Mouse (Mus musculus): ENCODE results near the gene Ehd1.
"Not testable (repeated sequence)": the region's sequence is repeated elsewhere in the genome, so short reads cannot be mapped to it uniquely, and the experiment has no call there.

Gene Ehd1

DNA sequence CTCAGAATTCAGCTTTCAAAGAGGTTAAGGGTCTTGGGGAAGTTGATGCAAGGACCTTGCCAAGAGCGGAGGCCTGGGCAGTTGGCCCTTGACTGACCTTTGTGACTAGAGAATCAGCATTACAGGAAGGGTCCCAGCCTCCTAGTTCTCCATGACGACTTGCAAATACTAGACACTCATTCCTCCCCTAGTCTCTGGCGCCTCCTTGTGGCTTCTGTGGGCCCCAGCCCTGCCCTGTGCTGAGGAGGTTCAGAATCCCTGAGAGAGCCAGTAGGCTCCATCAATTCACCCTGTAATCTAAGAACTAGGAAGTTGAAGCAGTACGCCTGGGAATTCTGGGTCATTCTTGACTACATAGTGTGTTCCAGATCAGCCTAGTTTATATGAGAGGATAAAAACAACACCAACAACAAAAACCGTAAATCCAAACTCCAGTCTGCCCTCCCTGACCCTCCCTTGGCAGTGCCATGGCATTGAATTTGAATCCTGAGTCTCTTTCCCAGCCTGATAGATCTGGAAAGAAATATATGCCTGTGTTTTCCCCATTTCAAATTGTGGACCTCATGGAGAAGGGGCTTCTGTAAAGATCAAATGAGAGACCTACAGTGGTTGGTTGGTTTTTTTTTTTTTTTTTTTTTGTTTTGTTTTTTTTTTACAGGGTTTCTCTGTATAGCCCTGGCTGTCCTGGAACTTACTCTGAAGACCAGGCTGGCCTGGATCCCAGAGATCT, 28.4 kb downstream of the Ehd1 start:
- peak; percentile 87 for DNase-seq

DNA sequence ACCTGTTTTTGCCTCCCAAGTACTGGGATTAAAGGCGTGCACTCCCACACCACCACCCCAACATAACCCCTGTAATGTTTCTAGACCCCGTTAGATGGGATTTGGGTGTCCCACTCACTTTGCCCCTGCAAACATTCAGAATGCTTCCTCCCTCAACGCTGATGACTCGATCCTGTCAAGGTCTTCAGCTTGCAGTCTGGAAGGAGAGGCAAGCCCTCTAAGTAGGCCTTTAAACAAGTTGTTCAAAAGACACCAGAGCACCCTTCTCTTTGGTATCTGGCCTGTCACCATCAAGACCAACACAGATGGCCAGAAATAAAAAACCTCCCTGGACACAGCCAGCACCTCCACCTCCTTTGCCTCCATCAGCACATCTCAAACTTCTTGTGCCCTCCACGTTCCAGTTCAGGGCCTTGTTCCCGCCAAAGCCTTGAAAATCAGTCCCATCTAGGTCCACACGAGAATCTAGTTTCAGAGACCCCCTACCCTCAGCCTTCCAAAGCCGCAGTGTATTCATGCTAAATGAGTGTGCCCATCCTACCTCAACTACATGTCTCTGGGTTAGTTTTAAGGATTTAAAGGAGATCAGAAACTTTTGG, 29.1 kb downstream of the Ehd1 start:
- no peak for DNase-seq

DNA sequence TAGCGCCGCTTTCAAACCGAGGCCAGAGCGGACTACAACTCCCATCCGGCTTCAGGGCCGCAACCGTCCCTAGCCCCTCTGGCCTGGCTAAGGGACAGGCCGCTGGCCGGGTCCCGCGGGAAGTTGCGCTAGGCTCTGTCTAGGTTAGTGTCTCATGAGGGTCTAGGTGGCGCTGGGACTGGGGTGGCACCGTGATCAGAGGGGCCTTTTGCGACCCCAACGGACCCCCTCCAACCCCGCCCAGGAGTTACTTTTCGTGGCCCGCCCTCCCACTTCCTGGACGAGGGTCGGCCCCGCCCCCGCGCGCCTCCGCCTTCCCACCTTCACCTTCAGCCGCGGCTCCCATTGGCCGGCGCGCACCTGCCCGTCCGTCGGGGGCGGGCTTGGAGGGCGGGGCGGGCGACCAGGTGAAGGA, 29.6 kb downstream of the Ehd1 start, which contains the start of gene Cdc42bpg:
Cdc42bpg (plus strand) TSS at position 320 of the 415 bp plus-strand sequence.
- peak; percentile 94 for DNase-seq

DNA sequence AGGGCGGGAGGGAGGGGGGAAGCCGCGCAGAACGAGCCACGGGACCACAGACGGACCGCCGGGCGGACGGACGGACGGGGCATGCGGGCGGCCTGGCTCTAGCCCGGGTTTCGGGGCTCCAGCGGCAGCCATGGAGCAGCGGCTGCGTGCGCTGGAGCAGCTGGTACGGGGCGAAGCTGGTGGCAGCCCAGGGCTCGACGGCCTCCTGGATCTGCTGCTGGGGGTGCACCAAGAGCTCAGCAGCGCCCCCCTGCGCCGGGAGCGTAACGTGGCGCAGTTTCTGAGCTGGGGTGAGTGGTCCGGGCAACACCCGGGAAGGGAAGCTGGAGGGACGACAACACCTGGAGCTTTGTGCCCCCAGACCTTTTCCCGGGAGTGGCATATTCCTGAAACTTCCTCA, 30.1 kb downstream of the Ehd1 start:
- peak; percentile 83 for DNase-seq

DNA sequence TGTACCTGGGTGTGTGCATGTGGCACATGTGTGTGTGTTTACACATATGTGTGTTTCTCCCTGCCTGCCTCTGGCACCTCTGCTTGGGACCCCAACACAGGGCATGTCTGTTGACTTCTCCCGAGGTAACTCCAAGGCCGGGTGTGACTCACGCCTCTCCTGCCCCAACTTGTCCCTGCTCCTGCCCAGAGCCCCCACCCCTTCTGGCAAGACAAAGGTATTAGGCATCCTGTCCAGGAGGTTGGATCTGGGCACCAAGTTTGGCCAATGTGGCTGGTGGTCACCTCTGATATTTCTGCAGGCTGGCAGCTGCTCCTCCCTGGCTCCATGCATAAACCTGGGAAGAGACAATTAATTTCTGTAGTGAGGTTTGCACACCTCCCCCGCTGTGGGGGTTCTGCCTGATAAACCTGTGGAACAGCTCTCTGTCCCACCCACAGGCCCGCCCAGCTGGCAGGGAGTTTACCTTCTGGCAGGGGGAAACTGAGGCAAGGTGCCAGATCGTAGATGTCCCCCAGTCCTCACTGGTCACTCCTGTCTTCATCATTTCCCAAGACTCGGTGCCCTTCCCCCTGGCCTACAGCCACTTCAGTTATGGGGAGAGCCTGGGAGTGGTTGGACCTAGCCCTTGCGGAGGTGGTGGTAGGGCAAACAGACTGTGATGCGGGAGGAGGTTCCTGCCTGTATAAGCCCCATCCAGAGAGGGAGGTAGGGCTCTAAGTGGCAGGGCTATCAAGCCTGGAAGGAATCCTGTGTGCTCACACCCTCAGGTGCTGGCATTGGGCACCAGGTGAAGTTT, 31.4 kb downstream of the Ehd1 start:
- no peak for DNase-seq

DNA sequence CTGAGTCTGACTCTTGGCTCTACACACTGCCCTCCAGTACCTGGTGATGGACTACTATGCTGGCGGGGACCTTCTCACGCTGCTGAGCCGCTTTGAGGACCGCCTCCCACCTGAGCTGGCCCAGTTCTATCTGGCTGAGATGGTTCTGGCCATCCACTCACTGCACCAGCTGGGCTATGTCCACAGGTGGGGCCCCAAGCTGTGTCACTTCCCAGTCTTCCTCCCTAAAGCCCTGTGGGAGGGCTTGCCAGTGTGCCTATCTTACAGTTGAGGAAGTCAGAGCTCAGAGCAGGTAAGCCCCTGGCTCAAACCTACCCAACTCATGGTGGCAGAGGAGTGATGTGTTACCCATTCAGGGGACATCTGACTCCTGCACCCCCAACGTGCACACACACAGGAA, 33.7 kb downstream of the Ehd1 start:
- no peak for DNase-seq

DNA sequence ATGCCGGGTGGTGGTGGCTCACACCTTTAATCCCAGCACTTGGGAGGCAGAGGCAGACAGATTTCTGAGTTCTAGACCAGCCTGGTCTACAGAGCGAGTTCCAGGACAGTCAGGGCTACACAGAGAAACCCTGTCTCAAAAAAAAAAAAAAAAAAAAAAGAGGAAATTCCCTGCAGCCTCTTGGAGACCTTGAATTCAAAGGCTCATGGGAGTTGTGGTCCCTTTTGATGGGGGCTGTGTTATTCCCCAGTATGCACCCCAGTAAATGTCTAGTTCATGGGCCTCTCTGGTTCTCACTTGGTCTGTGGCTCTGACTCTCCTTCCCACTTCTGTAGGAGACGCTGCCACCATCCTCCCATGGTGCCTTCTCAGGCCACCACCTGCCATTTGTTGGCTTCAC, 35.3 kb downstream of the Ehd1 start:
- not testable (repeated sequence) for DNase-seq

DNA sequence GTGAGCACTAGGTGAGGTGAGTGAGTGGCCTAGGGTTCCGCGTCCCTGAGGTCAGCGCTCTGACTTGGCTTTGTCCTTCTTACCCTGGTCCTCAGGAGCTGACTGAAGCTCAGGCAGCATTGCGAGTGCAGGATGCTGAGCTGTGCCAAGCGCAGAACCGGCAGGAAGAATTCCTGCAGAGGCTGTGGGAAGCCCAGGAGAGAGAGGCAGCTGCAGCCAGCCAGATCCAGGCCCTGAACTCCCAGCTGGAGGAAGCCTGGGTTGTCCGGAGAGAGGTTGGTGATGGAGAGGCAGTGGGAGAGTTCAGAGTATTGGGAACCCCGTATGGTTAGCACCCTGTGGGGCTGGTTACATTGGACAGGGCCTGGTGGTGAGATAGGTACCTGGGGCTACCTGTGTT, 37.3 kb downstream of the Ehd1 start:
- no peak for DNase-seq

DNA sequence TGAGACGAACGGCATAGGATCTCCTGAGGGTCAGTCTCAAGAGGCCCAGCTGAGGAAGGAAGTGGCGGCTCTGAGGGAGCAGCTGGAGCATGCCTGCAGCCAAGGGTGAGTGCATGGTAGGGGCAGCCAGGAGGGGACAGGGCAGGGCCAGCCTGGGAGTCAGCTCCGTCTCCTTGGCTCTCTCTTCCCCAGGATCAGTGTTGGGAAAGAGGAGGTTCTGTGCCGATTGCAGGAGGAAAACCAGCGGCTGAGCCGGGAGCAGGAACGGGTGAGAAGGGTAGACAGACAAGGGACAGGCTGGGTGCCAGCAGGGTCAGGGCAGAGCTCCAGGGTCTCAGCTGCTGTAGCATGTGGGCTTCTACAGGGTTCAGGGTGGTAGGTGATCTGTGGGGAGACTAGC, 38.0 kb downstream of the Ehd1 start:
- no peak for DNase-seq

DNA sequence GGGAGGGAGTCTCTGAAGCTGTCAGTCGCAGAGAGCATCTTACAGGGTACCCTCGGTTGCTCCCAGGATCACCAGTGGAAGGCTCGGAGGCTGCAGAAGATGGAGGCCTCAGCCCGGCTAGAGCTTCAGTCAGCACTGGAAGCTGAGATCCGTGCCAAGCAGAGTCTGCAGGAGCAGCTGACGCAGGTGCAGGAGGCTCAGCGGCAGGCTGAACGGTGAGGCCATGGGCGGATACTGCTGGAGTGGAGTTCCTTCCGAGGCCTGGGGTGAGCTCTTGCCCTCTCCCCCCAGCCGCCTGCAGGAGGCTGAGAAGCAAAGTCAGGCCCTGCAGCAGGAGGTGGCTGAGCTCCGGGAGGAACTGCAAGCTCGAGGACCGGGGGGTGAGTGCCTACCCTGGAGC, 39.0 kb downstream of the Ehd1 start:
- no peak for DNase-seq

DNA sequence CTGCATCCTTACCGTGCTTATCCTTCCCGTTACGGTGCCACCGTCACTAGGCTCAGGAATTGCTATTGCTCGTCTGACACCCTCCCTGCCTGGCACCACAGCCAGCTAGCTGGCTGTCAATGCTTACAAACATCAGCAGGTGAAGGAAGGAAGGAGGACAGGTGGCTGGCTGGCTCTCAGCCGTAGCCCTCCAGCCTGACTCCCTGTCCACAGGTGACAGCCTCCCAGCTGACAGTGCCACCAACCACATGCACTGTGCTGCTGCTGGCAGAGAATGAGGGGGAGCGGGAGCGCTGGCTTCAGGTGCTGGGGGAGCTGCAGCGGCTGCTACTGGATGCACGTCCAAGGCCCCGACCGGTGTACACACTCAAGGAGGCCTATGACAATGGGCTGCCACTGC, 41.6 kb downstream of the Ehd1 start:
- no peak for DNase-seq

DNA sequence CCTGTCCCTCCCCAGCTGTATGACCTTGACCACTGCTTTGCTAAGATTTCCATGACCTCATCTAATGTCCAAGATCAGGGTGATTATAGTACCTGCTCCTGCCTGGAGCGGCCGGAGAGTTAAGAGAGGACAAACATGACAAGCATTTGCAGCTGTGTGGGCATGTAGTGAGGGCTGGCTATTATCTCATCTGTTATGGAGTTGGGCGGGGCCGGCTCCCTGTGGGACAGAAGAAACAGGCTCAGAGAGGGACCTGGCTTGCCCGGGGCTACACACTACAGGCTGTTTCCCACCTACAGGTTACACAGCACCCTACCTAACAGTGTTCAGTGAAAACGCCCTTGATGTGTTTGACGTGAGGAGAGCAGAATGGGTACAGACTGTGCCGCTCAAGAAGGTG, 44.8 kb downstream of the Ehd1 start:
- DNase-seq, result peak; percentile 55

DNA sequence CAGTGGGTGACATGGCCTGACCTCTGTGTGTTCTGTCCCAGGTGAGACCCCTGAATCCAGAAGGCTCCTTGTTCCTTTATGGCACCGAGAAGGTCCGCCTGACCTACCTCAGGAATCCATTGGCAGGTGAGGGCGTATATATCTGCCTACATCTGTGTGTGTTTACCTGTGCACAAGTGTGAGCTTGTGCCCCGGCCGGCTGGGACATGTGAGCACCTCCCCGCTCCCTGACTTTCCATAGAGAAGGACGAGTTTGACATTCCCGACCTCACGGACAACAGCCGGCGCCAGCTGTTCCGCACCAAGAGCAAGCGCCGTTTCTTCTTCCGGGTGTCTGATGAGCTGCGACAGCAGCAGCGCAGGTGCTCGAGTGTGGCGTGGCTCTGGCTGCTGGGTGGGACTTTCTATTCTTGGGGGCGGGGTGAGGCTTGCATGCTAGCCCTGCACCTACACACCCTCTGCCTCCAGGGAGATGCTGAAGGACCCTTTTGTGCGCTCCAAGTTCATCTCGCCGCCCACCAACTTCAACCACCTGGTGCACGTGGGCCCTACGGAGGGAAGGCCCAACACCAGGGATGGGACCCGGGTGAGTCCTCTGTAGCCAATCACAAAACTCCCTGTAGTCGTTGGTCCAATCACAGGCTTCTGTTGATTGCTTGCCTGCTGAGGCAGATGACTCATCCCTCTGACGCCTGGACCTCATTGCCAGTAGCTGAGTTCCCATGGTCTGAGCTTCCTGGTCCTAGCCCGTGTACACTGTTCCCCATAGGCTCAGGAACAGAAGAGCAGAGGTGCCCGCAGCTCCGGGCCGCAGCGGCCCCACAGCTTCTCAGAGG, 45.5 kb downstream of the Ehd1 start:
- DNase-seq, result no peak

DNA sequence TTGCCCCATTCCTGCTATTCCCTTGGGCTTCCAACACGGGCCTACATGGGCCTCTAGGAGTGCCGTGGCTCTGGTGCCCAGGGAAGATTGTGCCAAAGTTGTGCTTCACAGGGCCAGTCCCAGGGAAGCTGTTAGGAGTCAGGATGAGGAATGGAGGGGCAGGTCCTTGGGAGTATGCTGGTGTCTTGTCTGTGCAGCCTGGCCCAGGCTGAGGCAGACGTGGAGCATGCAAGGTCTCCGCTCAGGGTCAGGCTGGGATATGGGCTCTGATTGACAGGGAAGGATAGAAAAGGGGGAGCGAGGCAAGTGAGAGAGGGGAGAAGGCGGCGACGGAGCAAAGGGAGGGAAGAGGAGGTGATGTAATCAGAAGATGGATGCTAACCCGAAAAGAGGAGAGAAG, 48.2 kb downstream of the Ehd1 start:
- DNase-seq, result no peak

DNA sequence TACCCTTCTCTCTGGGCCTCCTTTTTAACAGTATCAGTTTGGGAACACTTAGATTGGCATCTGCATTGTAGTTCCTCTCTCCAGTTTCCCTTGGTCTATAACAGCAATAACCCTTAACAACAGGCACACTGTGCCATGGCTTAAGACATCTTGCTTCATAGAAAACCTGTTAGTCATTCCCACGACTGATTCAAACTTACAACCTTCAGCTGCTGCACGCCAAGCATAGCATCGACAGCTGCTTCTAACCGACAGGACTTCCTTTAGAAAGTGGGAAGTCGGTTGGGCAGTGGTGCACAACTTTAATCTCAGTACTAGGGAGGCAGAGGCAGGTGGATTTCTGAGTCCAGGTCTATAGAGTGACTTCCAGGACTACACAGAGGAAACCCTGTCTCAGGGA, 54.7 kb downstream of the Ehd1 start:
- DNase-seq, result no peak

DNA sequence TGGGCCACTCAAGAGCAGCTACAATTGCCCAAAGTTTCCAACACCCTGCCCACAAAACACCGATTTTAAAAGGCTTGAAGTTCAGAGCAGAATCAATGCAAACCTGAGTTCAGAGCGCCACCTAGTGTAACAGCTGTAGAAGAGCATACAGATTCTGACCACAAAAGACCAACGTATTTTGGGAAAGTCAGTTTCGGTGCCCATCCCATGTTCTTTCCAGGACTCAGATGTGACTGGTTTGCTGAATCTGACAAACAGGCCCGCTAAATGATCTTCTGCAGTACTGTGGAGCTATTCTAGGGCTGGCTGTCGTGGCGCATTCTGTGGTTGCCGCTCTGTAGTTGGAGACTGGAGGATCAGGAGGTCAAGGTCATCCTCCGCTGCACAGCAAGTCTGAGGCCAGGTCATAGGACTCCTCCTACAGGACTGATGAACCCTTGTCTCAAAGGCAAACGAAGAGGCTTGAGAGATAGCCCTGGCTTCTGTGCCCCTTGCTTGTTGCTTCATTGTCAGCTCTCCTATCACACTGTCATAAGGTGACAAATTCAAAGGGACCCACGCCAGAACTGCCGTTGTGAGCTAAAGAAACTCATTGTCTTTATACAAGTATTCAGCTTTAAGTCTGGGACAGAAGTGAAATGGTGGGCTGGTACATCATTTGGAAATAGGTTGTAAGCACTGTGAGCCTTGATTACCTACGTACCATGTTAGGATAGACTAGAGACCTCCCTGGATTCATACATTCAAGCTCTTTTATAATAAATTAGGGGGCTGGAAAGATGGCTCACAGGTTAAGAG, 55.4 kb downstream of the Ehd1 start:
- peak; percentile 61 for DNase-seq

DNA sequence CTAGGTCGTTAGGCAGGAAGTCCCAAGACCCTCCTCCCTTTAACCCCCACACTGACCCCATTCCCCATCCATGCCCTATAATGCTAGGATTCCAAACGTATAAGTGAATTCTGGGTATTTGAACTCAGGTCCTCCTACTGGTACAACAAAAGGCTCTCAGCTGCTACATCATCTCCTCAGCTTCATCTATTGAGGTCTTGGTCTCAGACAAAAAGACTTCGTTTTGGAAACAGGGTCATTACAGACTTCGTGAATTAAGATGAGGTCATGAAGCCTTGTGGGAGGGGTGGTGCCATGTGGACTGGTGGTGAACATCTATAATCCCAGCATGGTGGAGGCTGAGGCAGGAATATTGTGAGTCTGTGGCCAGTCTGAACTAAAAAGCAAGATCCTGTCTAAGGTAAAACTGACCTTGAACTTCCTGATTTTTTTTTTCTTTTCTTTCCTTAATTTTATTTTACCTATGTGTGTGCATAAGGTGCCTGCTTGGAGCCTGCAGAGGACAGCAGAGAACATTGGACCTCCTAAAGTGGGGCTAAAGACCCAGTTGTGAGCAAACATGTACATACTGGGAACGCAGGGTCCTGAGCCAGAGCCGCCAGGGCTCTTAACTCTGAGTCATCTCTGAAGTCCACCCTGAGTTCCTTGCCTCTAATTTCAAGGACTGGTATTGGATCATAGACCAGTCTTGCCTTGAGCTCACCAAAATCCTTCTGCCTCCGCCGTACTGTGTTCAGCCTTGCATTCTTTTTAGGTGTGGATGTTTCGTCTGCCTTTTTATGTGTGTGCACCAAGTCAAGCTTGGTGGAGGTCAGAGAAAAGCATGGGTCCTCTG, 57.5 kb downstream of the Ehd1 start:
- DNase-seq, result no peak

DNA sequence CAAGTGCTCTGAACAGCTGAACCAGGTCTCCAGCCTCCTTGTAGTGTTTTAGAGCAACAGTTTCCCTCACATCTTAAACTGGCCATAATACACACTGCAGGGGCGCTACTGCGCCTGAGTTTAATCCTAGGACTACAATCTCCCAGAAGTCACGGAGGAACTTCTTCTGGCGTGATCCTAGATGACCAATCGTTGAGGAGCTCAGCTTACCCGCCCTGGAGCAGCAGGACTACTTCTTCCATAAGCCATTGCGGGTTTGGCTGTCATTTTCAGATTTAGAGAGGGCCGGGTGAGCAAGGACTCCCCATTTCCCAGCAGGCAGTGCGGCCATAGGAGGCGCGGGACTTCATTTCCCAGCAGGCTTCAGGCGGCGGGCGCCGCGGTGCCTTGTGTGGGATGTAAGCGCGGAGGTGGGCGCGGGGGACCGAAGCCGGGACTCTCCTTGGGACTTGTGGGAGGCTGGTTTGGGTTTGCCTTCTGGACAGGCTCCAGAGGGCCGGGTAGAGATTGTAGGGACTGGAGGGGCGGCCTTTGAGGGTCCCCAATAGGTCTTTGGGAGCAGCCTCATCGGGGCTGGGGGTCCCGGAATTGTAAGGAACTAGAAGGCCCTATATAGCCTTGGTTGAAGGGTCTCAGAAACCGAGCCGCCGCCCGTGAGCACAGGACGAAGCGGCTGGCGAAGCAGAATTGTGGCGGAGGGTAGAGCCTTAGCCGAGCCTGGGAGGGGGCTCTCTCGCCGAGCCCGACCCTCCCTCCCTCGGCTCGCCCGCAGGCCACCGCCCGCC, 58.3 kb downstream of the Ehd1 start, which contains the start of gene Men1:
Men1 (plus strand) TSS at position 307 of the 785 bp plus-strand sequence.
- peak; percentile 98 for DNase-seq

DNA sequence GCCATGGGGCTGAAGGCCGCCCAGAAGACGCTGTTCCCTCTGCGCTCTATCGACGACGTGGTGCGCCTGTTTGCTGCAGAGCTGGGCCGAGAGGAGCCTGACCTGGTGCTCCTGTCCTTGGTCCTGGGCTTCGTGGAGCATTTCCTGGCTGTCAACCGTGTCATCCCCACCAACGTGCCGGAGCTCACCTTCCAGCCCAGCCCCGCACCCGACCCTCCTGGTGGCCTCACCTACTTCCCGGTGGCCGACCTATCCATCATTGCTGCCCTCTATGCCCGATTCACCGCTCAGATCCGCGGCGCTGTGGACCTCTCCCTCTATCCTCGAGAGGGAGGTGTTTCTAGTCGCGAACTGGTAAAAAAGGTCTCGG, 58.9 kb downstream of the Ehd1 start:
- peak; percentile 45 for DNase-seq

DNA sequence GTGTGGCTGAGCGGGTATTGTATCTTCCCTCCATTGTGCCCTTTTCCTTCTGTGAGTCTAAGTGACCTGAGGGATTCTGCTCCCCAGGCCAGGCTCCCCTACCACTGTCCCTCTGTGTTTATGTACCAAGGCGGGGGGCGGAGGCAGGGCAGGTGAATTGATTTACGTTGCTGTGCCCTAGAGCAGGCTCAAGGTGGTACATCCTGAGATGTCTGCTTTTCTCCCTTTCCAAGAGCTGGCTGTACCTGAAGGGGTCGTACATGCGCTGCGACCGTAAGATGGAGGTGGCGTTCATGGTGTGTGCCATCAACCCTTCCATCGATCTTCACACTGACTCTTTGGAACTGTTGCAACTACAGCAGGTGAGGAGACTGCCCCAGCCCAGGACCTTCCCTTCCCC, 60.4 kb downstream of the Ehd1 start:
- DNase-seq, result no peak
